Mouse (Mus musculus) liver, adult 2 months (tissue): ENCODE measurements around the gene Gm20388. TPM values are rescaled to one million over a fixed set of nuclear protein-coding genes. Genes with fewer than 3 reads are reported as not detected.

Source experiments
- DNase-seq: peaks from one replicate; pipeline ENCODE4 v3.0.0-alpha.2; 2011; ENCODE audit warnings: low read depth, low spot score; ENCODE audit errors: extremely low read depth
- H3K27ac ChIP-seq: fragments of 200-500 bp; replicated peaks from 2 replicates; pipeline ENCODE4 v1.5.1; 2012; ENCODE audit warnings: low read depth, mild to moderate bottlenecking, control low read depth, inconsistent platforms, low read length; ENCODE audit not compliant: insufficient read depth
- H3K27me3 ChIP-seq: fragments of 200-500 bp; 2 replicates; pipeline ENCODE4 v1.6.1; 2012; ENCODE audit warnings: mild to moderate bottlenecking, moderate library complexity, low read length, inconsistent platforms; ENCODE audit not compliant: control insufficient read depth, insufficient read depth
- H3K36me3 ChIP-seq: fragments of 200-500 bp; 2 replicates; pipeline ENCODE4 v1.6.1; 2012; ENCODE audit warnings: low read length, inconsistent platforms; ENCODE audit not compliant: control insufficient read depth, insufficient read depth
- H3K4me1 ChIP-seq: fragments of 200-500 bp; 2 replicates; pipeline ENCODE4 v1.6.1; 2011; ENCODE audit warnings: low read length; ENCODE audit not compliant: control insufficient read depth, insufficient read depth
- H3K4me3 ChIP-seq: fragments of 200-500 bp; 2 replicates; pipeline ENCODE4 v1.5.1; 2011; ENCODE audit warnings: low read depth, mild to moderate bottlenecking, control low read depth, low read length, moderate library complexity; ENCODE audit not compliant: insufficient read depth
- H3K79me2 ChIP-seq: fragments of 200-500 bp; 2 replicates; pipeline ENCODE4 v1.6.1; 2012; ENCODE audit warnings: inconsistent platforms, mild to moderate bottlenecking, low read length, moderate library complexity; ENCODE audit not compliant: control insufficient read depth, insufficient read depth
- H3K9ac ChIP-seq: fragments of 200-500 bp; 2 replicates; pipeline ENCODE4 v1.6.1; 2012; ENCODE audit warnings: low read depth, mild to moderate bottlenecking, control low read depth, inconsistent platforms, low read length
- CTCF ChIP-seq: fragments of 200-500 bp; IDR thresholded peaks from 2 replicates; pipeline ENCODE4 v1.5.1; 2011; ENCODE audit warnings: low read depth, low read length, control low read depth
- POLR2A ChIP-seq: fragments of 200-500 bp; IDR thresholded peaks from 2 replicates; pipeline ENCODE4 v1.6.1; 2011; ENCODE audit warnings: low read length, control low read depth; ENCODE audit not compliant: insufficient read depth; ENCODE audit errors: extremely low read depth
- WGBS: fragments of 180-500 bp; shearing (Covaris S2); methylation state at CpG from one replicate; pipeline ENCODE4 v1.1.7; 2018; 5-methylcytosine and 5-hydroxymethylcytosine counted together
- polyA plus RNA-seq: library from polyadenylated mRNA; depleted of rRNA; stranded (reverse); fragments of >200 nt; gene quantifications from 2 replicates; pipeline ENCODE4 v1.2.3, GENCODE M21; 2012
- total RNA-seq: library from RNA; depleted of rRNA; stranded (reverse); fragments of >200 nt; gene quantifications from 2 replicates; pipeline ENCODE4 v1.2.3, GENCODE M21; 2014

The Gm20388 gene
- total and polyA plus RNA-seq, 2 experiments = 6.4 to 19.9 TPM

- Histone ChIP-seq H3K4me1 (peaks cover 44% of the 10 kb centered on the region), H3K27ac (no peak overlapping the region), H3K36me3 (no peaks in the 10 kb centered on the region), H3K9ac (no peak overlapping the region), H3K27me3 (no peaks in the 10 kb centered on the region), H3K4me3 (no peak overlapping the region), H3K79me2 (peaks cover 75% of the 10 kb centered on the region)
- 95% methylated on average over 13 of the region's 13 CpGs for WGBS
- no peak for DNase-seq
- TF ChIP-seq POLR2A (no peak), CTCF (no peak)
Observed at GRCm38 (mm10) chr8:122301081-122301480, 2390.4 kb downstream of the Gm20388 start.

- Histone ChIP-seq H3K9ac (no peak overlapping the region), H3K4me3 (no peak overlapping the region), H3K27ac (no peak overlapping the region), H3K79me2 (peaks cover 74% of the 10 kb centered on the region), H3K4me1 (peaks cover 42% of the 10 kb centered on the region), H3K36me3 (no peaks in the 10 kb centered on the region), H3K27me3 (no peaks in the 10 kb centered on the region)
- no peak for TF ChIP-seq POLR2A
- no peak for TF ChIP-seq CTCF
- WGBS = 81% methylated on average over 5 of the region's 5 CpGs
- DNase-seq = no peak
Observed at GRCm38 (mm10) chr8:122301866-122302265, 2391.2 kb downstream of the Gm20388 start.

DNA sequence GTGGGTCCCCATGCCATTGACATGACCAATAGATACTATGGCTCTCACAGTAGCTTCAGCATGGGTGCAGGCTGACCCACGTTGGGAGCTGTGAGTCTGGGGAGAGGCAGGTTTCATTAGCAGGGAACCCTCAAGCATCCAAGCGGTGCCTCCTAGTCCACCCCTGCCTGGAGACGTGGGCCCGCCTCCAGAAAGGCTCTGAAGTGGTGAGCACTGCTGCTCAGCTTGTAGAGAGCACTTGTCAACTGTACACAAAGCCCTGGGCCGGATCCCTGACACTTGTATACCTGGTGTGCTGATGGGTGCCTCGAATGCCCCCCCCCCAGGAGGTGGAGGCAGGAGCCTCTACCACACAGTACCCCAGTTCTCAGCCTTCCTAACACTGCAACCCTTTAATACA is 2392.8 kb downstream of the Gm20388 start:
- Histone ChIP-seq H3K27ac (no peak overlapping the region), H3K4me1 (peaks cover 46% of the 10 kb centered on the region), H3K4me3 (no peak overlapping the region), H3K9ac (no peak overlapping the region), H3K27me3 (no peaks in the 10 kb centered on the region), H3K36me3 (no peaks in the 10 kb centered on the region), H3K79me2 (peaks cover 71% of the 10 kb centered on the region)
- 75% methylated on average over 6 of the region's 6 CpGs for WGBS
- TF ChIP-seq POLR2A = no peak
- DNase-seq = no peak

GRCm38 (mm10) chr8:122304058-122304457 is 2393.4 kb downstream of the Gm20388 start:
- Histone ChIP-seq H3K27me3 (no peaks in the 10 kb centered on the region), H3K9ac (no peak overlapping the region), H3K79me2 (peaks cover 71% of the 10 kb centered on the region), H3K36me3 (no peaks in the 10 kb centered on the region), H3K4me3 (no peak overlapping the region), H3K27ac (no peak overlapping the region), H3K4me1 (peaks cover 52% of the 10 kb centered on the region)
- TF ChIP-seq POLR2A (no peak), CTCF (no peak)
- WGBS = 35% methylated on average over 3 of the region's 3 CpGs
- DNase-seq = no peak

DNA sequence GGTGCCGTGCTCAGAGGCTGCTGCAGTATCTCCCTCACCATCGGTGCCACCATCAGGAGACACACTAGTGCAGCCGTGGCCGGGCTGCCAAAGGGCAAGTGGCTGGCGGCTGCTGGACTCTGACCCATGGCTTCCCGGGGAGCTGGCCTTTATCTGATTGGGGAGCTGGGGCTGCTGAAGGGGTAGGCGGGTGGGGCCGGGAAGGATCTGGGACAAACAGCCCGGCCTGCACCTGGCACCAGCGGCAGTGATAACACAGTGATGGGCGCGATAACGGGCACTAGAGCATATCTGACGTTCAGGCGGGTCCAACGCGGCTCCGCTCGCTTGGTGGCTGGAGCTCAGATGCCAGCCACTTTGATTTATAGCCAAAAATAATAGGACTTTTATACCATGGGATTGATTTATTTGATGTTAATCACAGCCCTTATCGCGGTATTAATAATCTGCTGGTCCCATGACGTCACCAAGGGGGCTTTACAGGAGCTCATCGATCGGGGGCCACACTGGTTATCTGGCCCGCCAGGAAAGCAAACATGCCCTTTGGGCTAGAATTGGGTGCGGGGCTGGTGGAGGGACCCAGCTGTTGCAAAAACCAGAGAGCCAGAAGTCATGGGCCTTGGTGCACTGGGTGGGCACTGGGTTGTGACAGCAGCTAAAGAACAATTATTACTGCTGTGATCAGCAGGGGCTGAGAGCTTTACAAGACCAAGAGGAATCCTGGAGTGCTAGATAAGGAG is 2396.2 kb downstream of the Gm20388 start:
- no peaks in the 10 kb centered on the region for H3K36me3 ChIP-seq
- TF ChIP-seq POLR2A (peak; percentile 58; the same call in 1 of the 2 replicates), CTCF (no peak)
- DNase-seq = peak; percentile 99
- peaks cover 62% of the 10 kb centered on the region for H3K4me1 ChIP-seq
- H3K4me3 ChIP-seq = peak overlapping the region; percentile 46
- H3K9ac ChIP-seq = peak overlapping the region; percentile 68
- WGBS = 29% methylated on average over 26 of the region's 26 CpGs
- H3K79me2 ChIP-seq = peaks cover 59% of the 10 kb centered on the region
- H3K27ac ChIP-seq = peak overlapping the region; percentile 95
- no peaks in the 10 kb centered on the region for H3K27me3 ChIP-seq

GRCm38 (mm10) chr8:122307836-122308235 is 2397.2 kb downstream of the Gm20388 start:
- Histone ChIP-seq H3K36me3 (no peaks in the 10 kb centered on the region), H3K27me3 (no peaks in the 10 kb centered on the region), H3K4me1 (peaks cover 69% of the 10 kb centered on the region), H3K79me2 (peaks cover 50% of the 10 kb centered on the region; the same call in 1 of the 2 replicates), H3K4me3 (peak overlapping the region; percentile 46), H3K27ac (peak overlapping the region; percentile 95), H3K9ac (peak overlapping the region; percentile 68)
- 37% methylated on average over 8 of the region's 8 CpGs for WGBS
- DNase-seq = peak; percentile 64
- TF ChIP-seq POLR2A = no peak
- TF ChIP-seq CTCF = no peak
